Mouse (Mus musculus) liver, embryonic 14.5 days (tissue): ENCODE measurements around the gene Olfr551. TPM values are rescaled to one million over a fixed set of nuclear protein-coding genes. Genes with fewer than 3 reads are reported as not detected.
"Not testable (repeated sequence)": the region's sequence is repeated elsewhere in the genome, so short reads cannot be mapped to it uniquely, and the experiment has no call there.

ENCODE experiments used
- ATAC-seq: fragments of 200-750 bp; cut with Nextera tagmentation; 2 replicates; pipeline ENCODE4 v1.8.0; 2017; ENCODE audit warnings: moderate number of reproducible peaks, mild to moderate bottlenecking, moderate library complexity; ENCODE audit not compliant: insufficient read depth
- DNase-seq, 3 experiments: peaks; one replicate each; pipeline ENCODE4 v3.0.0-alpha.2; 2012 to 2013; ENCODE audit warnings: low read depth in 3 of 3, low spot score in 3 of 3
- H3K27ac ChIP-seq: fragments of 300-500 bp; sonication (generic); 2 replicates; pipeline ENCODE4 v1.5.1; 2014; ENCODE audit warnings: moderate library complexity, mild to moderate bottlenecking, control low read depth, inconsistent platforms
- H3K27me3 ChIP-seq: fragments of 300-500 bp; sonication (generic); 2 replicates; pipeline ENCODE4 v1.6.1; 2014; ENCODE audit warnings: mild to moderate bottlenecking, low read length, moderate library complexity; ENCODE audit not compliant: control insufficient read depth, insufficient read depth
- H3K36me3 ChIP-seq: fragments of 300-500 bp; sonication (generic); replicated peaks from 2 replicates; pipeline ENCODE4 v1.6.1; 2014; ENCODE audit warnings: low read depth; ENCODE audit not compliant: control insufficient read depth, insufficient read depth
- H3K4me1 ChIP-seq, 2 experiments: fragments of 200-500 bp in 1 of 2; fragments of 300-500 bp in 1 of 2; sonication (generic) in 1 of 2; replicated peaks; 2 replicates each; pipeline ENCODE4 v1.6.1; 2012 to 2014; ENCODE audit warnings: antibody characterized with exemption in 1 of 2, inconsistent platforms in 1 of 2, low read length in 1 of 2; ENCODE audit not compliant: control insufficient read depth in 2 of 2, insufficient read depth in 2 of 2
- H3K4me2 ChIP-seq: fragments of 300-500 bp; sonication (generic); 2 replicates; pipeline ENCODE4 v1.6.1; 2014; ENCODE audit warnings: low read depth, mild to moderate bottlenecking, control low read depth, moderate library complexity
- H3K4me3 ChIP-seq, 2 experiments: fragments of 200-500 bp in 1 of 2; fragments of 300-500 bp in 1 of 2; sonication (generic) in 1 of 2; 2 replicates each; pipeline ENCODE4 v1.5.1; 2012 to 2014; ENCODE audit warnings: low read depth in 2 of 2, low read length in 2 of 2, mild to moderate bottlenecking in 2 of 2, control low read depth in 1 of 2, inconsistent platforms in 1 of 2, moderate library complexity in 1 of 2; ENCODE audit not compliant: insufficient read depth in 1 of 2
- H3K9ac ChIP-seq: fragments of 300-500 bp; sonication (generic); replicated peaks from 2 replicates; pipeline ENCODE4 v1.6.1; 2014; ENCODE audit warnings: mild to moderate bottlenecking, control low read depth, moderate library complexity
- H3K9me3 ChIP-seq: fragments of 300-500 bp; sonication (generic); 2 replicates; pipeline ENCODE4 v1.6.1; 2016; ENCODE audit warnings: low read length, mixed read lengths; ENCODE audit not compliant: control insufficient read depth
- CTCF ChIP-seq: IDR thresholded peaks from 2 replicates; pipeline ENCODE4 v1.5.1; 2016; ENCODE audit warnings: antibody characterized with exemption, low read depth, control low read depth
- EP300 ChIP-seq: IDR thresholded peaks from 2 replicates; pipeline ENCODE4 v1.6.1; 2016; ENCODE audit warnings: antibody characterized with exemption, low read depth
- whole genome bisulfite sequencing: fragments of 180-500 bp; shearing (Covaris S2); extraction: QIAGEN DNeasy Blood & Tissue Kit; methylation state at CpG from one replicate; pipeline ENCODE4 v1.1.7; 2014; ENCODE audit not compliant: insufficient replicate concordance; 5-methylcytosine and 5-hydroxymethylcytosine counted together
- polyA plus RNA-seq, 2 experiments: library from polyadenylated mRNA; depleted of rRNA in 1 of 2; stranded (reverse) in 1 of 2; unstranded in 1 of 2; fragments of >200 nt; fragmentation: Nextera tagmentation in 1 of 2; extraction: Ambion mirVana in 1 of 2; gene quantifications; 2 replicates each; pipeline versions ENCODE4 v1.2.1 to v1.2.3; 2012 to 2014

The Olfr551 gene
- polyA plus RNA-seq (2012; rRNA removed): not detected in 2 replicates
- not detected in 2 replicates for polyA plus RNA-seq (2014; fragmentation: Nextera tagmentation; extraction: Ambion mirVana)

- H3K4me1 ChIP-seq: no peaks in the 10 kb centered on the region
- no peak for ATAC-seq
- H3K9me3 ChIP-seq: no peaks in the 10 kb centered on the region
- H3K4me3 ChIP-seq: no peak within 1 kb of the TSS
- no peaks in the 10 kb centered on the region for H3K36me3 ChIP-seq
- H3K27me3 ChIP-seq: no peaks in the 10 kb centered on the region
- TF ChIP-seq EP300: no peak
- TF ChIP-seq CTCF: no peak
- no peak within 1 kb of the TSS for H3K27ac ChIP-seq
- no peak for DNase-seq
- no peak within 1 kb of the TSS for H3K4me2 ChIP-seq
- WGBS: 73% methylated on average over 3 of the region's 3 CpGs
- H3K9ac ChIP-seq: no peak within 1 kb of the TSS
Observed at GRCm38 (mm10) chr7:102591786-102592185, at the start of gene Olfr551. Gene Olfr551, minus strand, starts transcription at chr7:102591886.

GRCm38 (mm10) chr7:102638132-102638531 lies 46.4 kb upstream of the Olfr551 start, which contains the start of gene Olfr554:
Gene Olfr554, plus strand, starts transcription at chr7:102638432.
- no peak within 1 kb of the TSS for H3K9ac ChIP-seq
- no peaks in the 10 kb centered on the region for H3K4me1 ChIP-seq
- ATAC-seq: no peak
- no peak within 1 kb of the TSS for H3K4me3 ChIP-seq
- H3K36me3 ChIP-seq: no peaks in the 10 kb centered on the region
- no peaks in the 10 kb centered on the region for H3K9me3 ChIP-seq
- WGBS: 26% methylated on average over 1 of the region's 1 CpGs
- H3K27me3 ChIP-seq: no peaks in the 10 kb centered on the region
- H3K4me2 ChIP-seq: no peak within 1 kb of the TSS
- no peak within 1 kb of the TSS for H3K27ac ChIP-seq
- DNase-seq: no peak
- TF ChIP-seq EP300 (no peak), CTCF (no peak)

GRCm38 (mm10) chr7:102636665-102637064 lies 45.0 kb upstream of the Olfr551 start:
- H3K36me3 ChIP-seq: no peaks in the 10 kb centered on the region
- no peaks in the 10 kb centered on the region for H3K4me1 ChIP-seq
- no peak overlapping the region for H3K27ac ChIP-seq
- 20% methylated on average over 3 of the region's 3 CpGs for WGBS
- H3K4me2 ChIP-seq: no peak overlapping the region
- DNase-seq: peak in 1 of 3 experiments; percentile 35
- H3K9me3 ChIP-seq: no peaks in the 10 kb centered on the region
- ATAC-seq: no peak
- TF ChIP-seq EP300 (no peak), CTCF (peak; percentile 67)
- H3K4me3 ChIP-seq: no peak overlapping the region
- H3K9ac ChIP-seq: no peak overlapping the region
- no peaks in the 10 kb centered on the region for H3K27me3 ChIP-seq

GRCm38 (mm10) chr7:102620368-102620767 lies 28.7 kb upstream of the Olfr551 start:
- not testable (repeated sequence) for DNase-seq, H3K9me3 ChIP-seq, H3K4me1 ChIP-seq, H3K4me3 ChIP-seq, H3K27ac ChIP-seq, H3K36me3 ChIP-seq, H3K27me3 ChIP-seq, H3K4me2 ChIP-seq, H3K9ac ChIP-seq, ATAC-seq
- 68% methylated on average over 12 of the region's 19 CpGs for WGBS

- no peaks in the 10 kb centered on the region for H3K27me3 ChIP-seq
- H3K4me2 ChIP-seq: no peak overlapping the region
- no peak overlapping the region for H3K9ac ChIP-seq
- TF ChIP-seq CTCF: no peak
- no peak for TF ChIP-seq EP300
- H3K9me3 ChIP-seq: no peaks in the 10 kb centered on the region
- no peaks in the 10 kb centered on the region for H3K4me1 ChIP-seq
- no peaks in the 10 kb centered on the region for H3K36me3 ChIP-seq
- no peak overlapping the region for H3K27ac ChIP-seq
- no peak overlapping the region for H3K4me3 ChIP-seq
- DNase-seq (no peak), ATAC-seq (no peak)
- WGBS: 51% methylated on average over 5 of the region's 5 CpGs
Observed at GRCm38 (mm10) chr7:102619608-102620007, 27.9 kb upstream of the Olfr551 start.
